Mouse (Mus musculus): Measurements from ENCODE around the gene Ciao1.

GRCm38 (mm10) chr2:127252787-127253186, 5.2 kb upstream of the Ciao1 start:
- TF ChIP-seq CTCF (IDR thresholded peaks at IDR 0.05; ENCODE audit: low read depth, low read length) (no peak), POLR2A (IDR thresholded peaks at IDR 0.05; ENCODE audit: insufficient read depth, low read length) (no peak), EP300 (IDR thresholded peaks at IDR 0.05; ENCODE audit: insufficient read depth, low read depth, low read length) (no peak)
